Mouse (Mus musculus): ENCODE data around the gene Dnah8. TPM values are rescaled to one million over a fixed set of nuclear protein-coding genes. Genes with fewer than 3 reads are reported as not detected.

Gene Dnah8
- total and polyA plus RNA-seq, 2 experiments from 2014 or later, result 2.1 to 5.0 TPM

DNA sequence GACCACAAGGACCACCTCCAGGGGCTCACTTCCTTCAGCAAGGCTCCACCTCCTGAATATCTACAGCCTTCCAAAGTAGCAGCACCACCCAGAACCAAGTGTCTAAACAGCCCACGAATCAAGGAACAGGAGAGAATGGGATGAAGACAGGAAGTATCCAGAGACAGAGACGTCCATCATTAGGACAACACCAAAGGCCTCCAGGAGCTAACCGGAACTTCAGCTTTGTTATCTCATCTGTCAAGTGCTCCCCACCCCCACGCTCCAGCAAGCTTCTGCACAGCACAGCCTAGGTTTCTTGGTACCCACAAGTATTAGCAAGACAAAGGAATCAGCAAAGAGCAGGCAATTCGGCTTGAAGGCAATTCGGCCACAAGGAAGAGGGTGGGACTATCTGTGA lies 254.5 kb downstream of the Dnah8 start:
- Histone ChIP-seq H3K9ac (no peak overlapping the region), H3K4me3 (ENCODE audit: low read depth, low read length) (no peak overlapping the region), H3K27ac (ENCODE audit: low read depth, low read length) (no peak overlapping the region), H3K4me1 (ENCODE audit: insufficient read depth) (no peaks in the 10 kb centered on the region), H3K36me3 (ENCODE audit: insufficient read depth) (no peaks in the 10 kb centered on the region), H3K9me3 (ENCODE audit: low read length) (no peaks in the 10 kb centered on the region), H3K27me3 (ENCODE audit: insufficient read depth, low read length) (no peaks in the 10 kb centered on the region), H3K4me2 (ENCODE audit: low read depth) (no peak overlapping the region)
- DNase-seq, result no peak
- TF ChIP-seq CTCF (IDR thresholded peaks at IDR 0.05; ENCODE audit: low read depth), result no peak
- ATAC-seq, result no peak
- WGBS, result 57% methylated on average over 6 of the region's 6 CpGs

DNA sequence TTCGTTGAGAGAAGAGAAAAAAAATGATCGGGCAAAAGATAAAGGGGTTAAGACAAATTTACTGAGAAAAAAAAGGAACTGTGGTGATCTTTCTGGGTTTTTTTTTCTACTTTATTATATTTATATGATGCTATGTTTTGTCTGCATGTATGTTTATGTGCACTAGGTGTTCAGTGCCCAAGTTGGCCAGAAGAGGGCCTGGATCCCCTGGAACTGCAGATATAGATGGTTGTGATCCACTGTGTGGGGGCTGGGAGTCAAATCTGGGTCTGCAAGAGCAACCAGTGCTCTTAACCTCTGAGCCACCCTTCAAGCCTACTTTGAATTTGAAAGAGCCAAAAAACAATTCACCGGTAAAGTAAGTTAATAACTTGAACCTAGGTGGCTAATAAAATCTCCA lies 256.2 kb downstream of the Dnah8 start:
- no peak overlapping the region for H3K4me3 ChIP-seq (ENCODE audit: low read depth, low read length)
- H3K36me3 ChIP-seq (ENCODE audit: insufficient read depth), result no peaks in the 10 kb centered on the region
- WGBS, result 88% methylated on average over 3 of the region's 3 CpGs
- no peak overlapping the region for H3K4me2 ChIP-seq (ENCODE audit: low read depth)
- H3K27ac ChIP-seq (ENCODE audit: low read depth, low read length), result no peak overlapping the region
- DNase-seq, result no peak
- no peaks in the 10 kb centered on the region for H3K9me3 ChIP-seq (ENCODE audit: low read length)
- no peaks in the 10 kb centered on the region for H3K27me3 ChIP-seq (ENCODE audit: insufficient read depth, low read length)
- ATAC-seq, result no peak
- no peak for TF ChIP-seq CTCF (IDR thresholded peaks at IDR 0.05; ENCODE audit: low read depth)
- no peaks in the 10 kb centered on the region for H3K4me1 ChIP-seq (ENCODE audit: insufficient read depth)
- no peak overlapping the region for H3K9ac ChIP-seq

DNA sequence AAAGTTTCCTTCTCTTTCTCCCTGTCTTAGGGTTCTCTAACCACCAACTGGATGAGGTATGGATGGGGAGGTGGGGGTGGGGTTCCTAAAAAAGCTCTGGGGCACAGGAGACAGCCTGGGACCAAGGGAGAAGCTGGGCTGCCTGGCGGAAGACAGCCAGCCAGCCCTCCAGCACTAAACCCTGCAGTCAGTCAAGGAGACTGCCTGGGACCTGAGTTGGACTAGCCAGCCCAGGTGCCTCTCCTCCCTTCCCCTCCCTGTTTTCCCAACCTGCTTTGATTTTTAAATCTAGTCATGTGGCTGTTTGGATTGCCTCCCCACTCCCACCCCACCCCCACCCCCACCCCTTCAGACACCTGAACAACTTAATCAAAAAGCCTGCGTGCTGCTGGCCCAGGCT lies 256.8 kb downstream of the Dnah8 start:
- Histone ChIP-seq H3K27ac (ENCODE audit: low read depth, low read length) (no peak overlapping the region), H3K9ac (no peak overlapping the region), H3K36me3 (ENCODE audit: insufficient read depth) (no peaks in the 10 kb centered on the region), H3K4me3 (ENCODE audit: low read depth, low read length) (no peak overlapping the region), H3K9me3 (ENCODE audit: low read length) (no peaks in the 10 kb centered on the region), H3K27me3 (ENCODE audit: insufficient read depth, low read length) (no peaks in the 10 kb centered on the region), H3K4me1 (ENCODE audit: insufficient read depth) (no peaks in the 10 kb centered on the region), H3K4me2 (ENCODE audit: low read depth) (no peak overlapping the region)
- 75% methylated on average over 2 of the region's 2 CpGs for WGBS
- DNase-seq (no peak), ATAC-seq (no peak)
- TF ChIP-seq CTCF (IDR thresholded peaks at IDR 0.05; ENCODE audit: low read depth), result no peak

DNA sequence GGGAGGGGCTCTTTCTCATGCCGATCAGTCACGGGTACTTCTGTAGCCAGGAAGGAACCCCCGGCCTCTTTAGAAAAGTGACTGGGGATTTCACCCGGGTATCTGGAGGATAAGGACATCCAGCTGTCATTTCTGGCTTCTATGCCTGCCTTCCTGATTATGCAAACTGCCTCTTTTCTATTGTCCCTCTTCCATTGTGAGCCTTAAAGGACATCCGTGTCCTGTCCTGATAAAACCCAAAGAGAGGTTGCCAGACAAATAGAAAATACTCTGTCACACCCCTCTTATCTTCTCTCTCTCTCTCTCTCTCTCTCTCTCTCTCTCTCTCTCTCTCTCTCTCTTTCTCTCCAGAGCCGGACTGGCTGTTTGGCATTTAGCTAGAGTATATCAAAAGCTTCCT lies 258.1 kb downstream of the Dnah8 start:
- Histone ChIP-seq H3K27ac (ENCODE audit: low read depth, low read length) (no peak overlapping the region), H3K4me1 (ENCODE audit: insufficient read depth) (no peaks in the 10 kb centered on the region), H3K9ac (no peak overlapping the region), H3K9me3 (ENCODE audit: low read length) (no peaks in the 10 kb centered on the region), H3K27me3 (ENCODE audit: insufficient read depth, low read length) (no peaks in the 10 kb centered on the region), H3K36me3 (ENCODE audit: insufficient read depth) (no peaks in the 10 kb centered on the region), H3K4me2 (ENCODE audit: low read depth) (peak overlapping the region; percentile 17; the same call in 1 of the 2 replicates), H3K4me3 (ENCODE audit: low read depth, low read length) (no peak overlapping the region)
- peak; percentile 18 for DNase-seq
- no peak for TF ChIP-seq CTCF (IDR thresholded peaks at IDR 0.05; ENCODE audit: low read depth)
- WGBS, result 7% methylated on average over 6 of the region's 6 CpGs
- peak; percentile 36; the same call in 1 of the 2 replicates for ATAC-seq

DNA sequence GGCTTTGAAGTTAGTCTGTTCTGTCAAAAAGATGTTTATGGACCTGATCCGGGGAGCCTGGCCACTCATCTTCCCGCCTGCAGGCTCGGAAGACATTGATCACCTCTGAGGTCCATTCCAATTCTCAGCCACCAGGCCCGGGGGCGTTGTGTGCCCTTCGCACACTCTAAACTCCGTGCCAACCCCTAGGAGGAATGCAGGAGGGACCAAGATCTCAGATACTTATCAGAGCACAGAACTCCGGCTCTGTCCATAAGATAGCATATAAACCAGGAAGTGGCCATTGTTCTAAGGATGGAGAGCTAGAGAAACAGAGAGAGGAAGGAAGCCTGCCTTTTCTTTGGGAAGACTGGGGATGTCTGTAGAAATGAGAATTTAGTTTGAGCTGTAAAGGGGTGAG lies 259.4 kb downstream of the Dnah8 start:
- H3K27ac ChIP-seq (ENCODE audit: low read depth, low read length), result no peak overlapping the region
- H3K27me3 ChIP-seq (ENCODE audit: insufficient read depth, low read length), result no peaks in the 10 kb centered on the region
- no peak overlapping the region for H3K9ac ChIP-seq
- no peaks in the 10 kb centered on the region for H3K9me3 ChIP-seq (ENCODE audit: low read length)
- no peak overlapping the region for H3K4me3 ChIP-seq (ENCODE audit: low read depth, low read length)
- TF ChIP-seq CTCF (IDR thresholded peaks at IDR 0.05; ENCODE audit: low read depth), result no peak
- ATAC-seq (no peak), DNase-seq (no peak)
- 91% methylated on average over 8 of the region's 8 CpGs for WGBS
- H3K4me2 ChIP-seq (ENCODE audit: low read depth), result no peak overlapping the region
- no peaks in the 10 kb centered on the region for H3K4me1 ChIP-seq (ENCODE audit: insufficient read depth)
- H3K36me3 ChIP-seq (ENCODE audit: insufficient read depth), result no peaks in the 10 kb centered on the region

DNA sequence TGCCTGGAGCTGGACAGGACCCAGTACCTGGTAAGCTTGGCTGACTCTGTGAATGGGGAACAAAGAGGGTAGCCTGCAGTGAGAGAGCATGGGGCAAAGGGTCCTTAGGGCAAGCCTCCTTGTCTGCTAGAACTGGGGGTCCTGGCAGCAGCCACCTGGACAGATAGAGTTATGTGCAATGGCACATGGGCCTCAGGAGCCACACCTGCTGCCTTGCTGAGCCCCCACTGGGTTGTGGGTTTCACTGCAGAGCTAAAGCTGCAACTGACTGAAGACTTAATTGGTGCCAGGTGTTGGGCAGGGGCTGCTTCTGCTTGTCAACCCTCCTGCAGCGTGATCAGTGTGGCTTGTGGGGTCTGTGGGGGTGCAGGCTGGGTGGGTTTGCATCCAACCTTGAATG lies 267.9 kb downstream of the Dnah8 start:
- Histone ChIP-seq H3K4me2 (ENCODE audit: low read depth) (no peak overlapping the region), H3K36me3 (ENCODE audit: insufficient read depth) (no peaks in the 10 kb centered on the region), H3K27me3 (ENCODE audit: insufficient read depth, low read length) (no peaks in the 10 kb centered on the region), H3K4me1 (ENCODE audit: insufficient read depth) (no peaks in the 10 kb centered on the region), H3K9me3 (ENCODE audit: low read length) (no peaks in the 10 kb centered on the region), H3K9ac (no peak overlapping the region), H3K27ac (ENCODE audit: low read depth, low read length) (no peak overlapping the region), H3K4me3 (ENCODE audit: low read depth, low read length) (no peak overlapping the region)
- no peak for TF ChIP-seq CTCF (IDR thresholded peaks at IDR 0.05; ENCODE audit: low read depth)
- WGBS, result 13% methylated on average over 1 of the region's 1 CpGs
- DNase-seq (no peak), ATAC-seq (no peak)

DNA sequence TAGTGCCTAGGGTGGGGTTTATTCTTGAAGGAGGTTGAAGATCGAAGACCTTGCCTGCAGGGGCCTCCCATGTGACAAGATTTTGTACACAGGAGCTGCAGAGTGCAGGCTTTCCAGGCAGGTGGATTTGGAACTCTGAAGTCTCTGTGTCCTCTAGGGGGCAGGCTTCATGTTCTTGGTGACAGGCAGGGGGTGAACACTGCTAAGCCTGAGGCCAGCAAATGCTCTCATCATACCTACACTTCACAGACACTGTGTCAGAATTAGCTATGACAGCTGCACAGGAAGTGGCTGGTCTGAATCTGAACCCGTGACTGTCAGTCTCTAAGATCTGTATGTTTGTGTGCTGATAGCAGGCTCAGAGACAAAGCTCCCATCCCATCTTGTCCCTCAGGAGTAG lies 268.6 kb downstream of the Dnah8 start:
- no peak overlapping the region for H3K27ac ChIP-seq (ENCODE audit: low read depth, low read length)
- H3K4me1 ChIP-seq (ENCODE audit: insufficient read depth), result no peaks in the 10 kb centered on the region
- no peak overlapping the region for H3K4me3 ChIP-seq (ENCODE audit: low read depth, low read length)
- H3K27me3 ChIP-seq (ENCODE audit: insufficient read depth, low read length), result no peaks in the 10 kb centered on the region
- ATAC-seq (no peak), DNase-seq (no peak)
- H3K36me3 ChIP-seq (ENCODE audit: insufficient read depth), result no peaks in the 10 kb centered on the region
- no peaks in the 10 kb centered on the region for H3K9me3 ChIP-seq (ENCODE audit: low read length)
- H3K9ac ChIP-seq, result no peak overlapping the region
- no peak overlapping the region for H3K4me2 ChIP-seq (ENCODE audit: low read depth)
- TF ChIP-seq CTCF (IDR thresholded peaks at IDR 0.05; ENCODE audit: low read depth), result peak; percentile 48
- 52% methylated on average over 2 of the region's 2 CpGs for WGBS

DNA sequence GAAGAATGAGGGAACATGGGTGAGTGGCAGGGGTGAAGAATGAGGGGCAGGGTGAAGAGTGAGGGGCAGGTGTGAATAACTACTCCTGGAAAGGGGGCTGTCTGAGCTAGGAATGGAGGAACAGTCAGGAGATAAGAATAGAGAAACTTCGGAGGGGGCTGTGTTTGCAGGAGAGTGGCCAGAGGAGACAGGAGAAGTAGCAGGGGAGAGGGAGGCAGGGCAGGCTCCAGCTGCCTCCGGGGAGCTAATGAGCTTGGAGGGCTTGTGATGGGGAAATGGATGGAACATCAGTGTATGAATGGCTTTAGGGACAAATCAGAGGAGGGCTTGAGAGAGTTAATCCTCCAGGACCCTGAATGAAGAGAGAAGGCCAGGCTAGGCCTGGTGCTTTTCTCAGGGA lies 272.9 kb downstream of the Dnah8 start:
- DNase-seq (no peak), ATAC-seq (no peak)
- peaks cover 12% of the 10 kb centered on the region for H3K27me3 ChIP-seq (ENCODE audit: insufficient read depth, low read length)
- no peak overlapping the region for H3K4me2 ChIP-seq (ENCODE audit: low read depth)
- H3K9ac ChIP-seq, result no peak overlapping the region
- no peak for TF ChIP-seq CTCF (IDR thresholded peaks at IDR 0.05; ENCODE audit: low read depth)
- H3K36me3 ChIP-seq (ENCODE audit: insufficient read depth), result no peaks in the 10 kb centered on the region
- no peak overlapping the region for H3K4me3 ChIP-seq (ENCODE audit: low read depth, low read length)
- 10% methylated on average over 2 of the region's 2 CpGs for WGBS
- no peaks in the 10 kb centered on the region for H3K9me3 ChIP-seq (ENCODE audit: low read length)
- 0 out of 2 replicates have a peak, but pooled peaks cover 5% of the 10 kb centered on the region for H3K4me1 ChIP-seq (ENCODE audit: insufficient read depth)
- H3K27ac ChIP-seq (ENCODE audit: low read depth, low read length), result no peak overlapping the region

Data from forebrain, postnatal 0 days (tissue).